Mouse (Mus musculus) heart, adult 18-20 months (tissue): ENCODE measurements around the gene Rasd1. TPM values are rescaled to one million over a fixed set of nuclear protein-coding genes. Genes with fewer than 3 reads are reported as not detected.
A peak's percentile ranks its signal among the peaks of the same experiment; 100 is the strongest.

Experiments
- DNase-seq, 2 experiments: peaks; one replicate each; pipeline ENCODE4 v3.0.0; 2021 to 2022; ENCODE audit warnings: mixed read lengths in 1 of 2
- long read RNA-seq, 2 experiments: library from polyadenylated mRNA; stranded (forward); transcript quantifications; one replicate each; pipeline ENCODE4 v2.0.0; 2021
- total RNA-seq, 2 experiments: library from RNA; stranded (reverse); gene quantifications; 2 replicates each; pipeline ENCODE4 v1.2.3; 2021

The Rasd1 gene
- total RNA-seq: 10 to 100 TPM in 1 of 2 experiments, 1 to 10 TPM in 1; 4.5 to 10.9 TPM
- long read RNA-seq, experiment 1, partial matches to known transcripts: 0 of 3 reads
- long read RNA-seq, experiment 1, other reads (novel, unspliced or antisense): 1 of 3 reads
- long read RNA-seq, experiment 2, partial matches to known transcripts: 1 of 5 reads
- long read RNA-seq, experiment 2, other reads (novel, unspliced or antisense): 0 of 5 reads

- peak; percentile 86 to 92 for DNase-seq
Observed at GRCm38 (mm10) chr11:59964818-59965217, at the start of gene Rasd1. Gene Rasd1 (minus strand): TSS chr11:59964944.

GRCm38 (mm10) chr11:60011516-60011915 is 46.8 kb upstream of the Rasd1 start:
- DNase-seq: no peak

GRCm38 (mm10) chr11:60009451-60009850 is 44.7 kb upstream of the Rasd1 start:
- DNase-seq: no peak

GRCm38 (mm10) chr11:60005866-60006265 is 41.1 kb upstream of the Rasd1 start:
- DNase-seq: no peak

GRCm38 (mm10) chr11:60004716-60005115 is 40.0 kb upstream of the Rasd1 start:
- no peak for DNase-seq

GRCm38 (mm10) chr11:60003811-60004210 is 39.1 kb upstream of the Rasd1 start:
- DNase-seq: no peak

- DNase-seq: no peak
Observed at GRCm38 (mm10) chr11:60001231-60001980, 36.7 kb upstream of the Rasd1 start.

- no peak for DNase-seq
Observed at GRCm38 (mm10) chr11:59994318-59994717, 29.6 kb upstream of the Rasd1 start.

GRCm38 (mm10) chr11:59991365-59991764 is 26.6 kb upstream of the Rasd1 start:
- DNase-seq: peak in 1 of 2 experiments; percentile 14

- DNase-seq: no peak
Observed at GRCm38 (mm10) chr11:59989406-59989805, 24.7 kb upstream of the Rasd1 start.

- no peak for DNase-seq
Observed at GRCm38 (mm10) chr11:59977831-59978230, 13.1 kb upstream of the Rasd1 start.

- no peak for DNase-seq
Observed at GRCm38 (mm10) chr11:59975241-59975640, 10.5 kb upstream of the Rasd1 start.

- DNase-seq: no peak
Observed at GRCm38 (mm10) chr11:59973389-59973788, 8.6 kb upstream of the Rasd1 start.

GRCm38 (mm10) chr11:59971691-59972090 is 6.9 kb upstream of the Rasd1 start:
- no peak for DNase-seq

GRCm38 (mm10) chr11:59970780-59971179 is 6.0 kb upstream of the Rasd1 start:
- no peak for DNase-seq

- DNase-seq: no peak
Observed at GRCm38 (mm10) chr11:59967765-59968164, 3.0 kb upstream of the Rasd1 start.

- DNase-seq: no peak
Observed at GRCm38 (mm10) chr11:59966102-59966483, 1.3 kb upstream of the Rasd1 start.

- DNase-seq: peak; percentile 80 to 94
Observed at GRCm38 (mm10) chr11:59965227-59966101, 720 bp upstream of the Rasd1 start.

GRCm38 (mm10) chr11:59964163-59964758 is 483 bp downstream of the Rasd1 start:
- no peak for DNase-seq

- peak in 1 of 2 experiments; percentile 53 for DNase-seq
Observed at GRCm38 (mm10) chr11:59963364-59964162, 1.2 kb downstream of the Rasd1 start.

GRCm38 (mm10) chr11:59962590-59962989 is 2.2 kb downstream of the Rasd1 start:
- DNase-seq: peak in 1 of 2 experiments; percentile 26
